Mouse (Mus musculus) CH12.LX (cell line): ENCODE results near the gene Ppp1r14d. TPM values are rescaled to one million over a fixed set of nuclear protein-coding genes. Genes with fewer than 3 reads are reported as not detected.

Experiments used
- DNase-seq: peaks from one replicate; pipeline ENCODE4 v3.0.0-alpha.2; 2013; ENCODE audit errors: extremely low read depth
- H3K27ac ChIP-seq: 2 replicates; pipeline ENCODE4 v1.5.1; 2012; ENCODE audit warnings: low read depth, mild to moderate bottlenecking, control low read depth, moderate library complexity; ENCODE audit not compliant: insufficient read depth
- H3K27me3 ChIP-seq: replicated peaks from 2 replicates; pipeline ENCODE3; 2012; ENCODE audit warnings: inconsistent platforms
- H3K36me3 ChIP-seq, 2 experiments: replicated peaks in 1 of 2; 2 replicates each; pipeline versions ENCODE3 to v1.6.1; 2012; ENCODE audit warnings: inconsistent platforms in 1 of 2, low read length in 1 of 2, mild to moderate bottlenecking in 1 of 2, mixed read lengths in 1 of 2, moderate library complexity in 1 of 2; ENCODE audit not compliant: control insufficient read depth in 1 of 2, insufficient read depth in 1 of 2
- H3K4me1 ChIP-seq, 2 experiments: 2 replicates each; pipeline ENCODE4 v1.6.1; 2012; ENCODE audit warnings: inconsistent platforms in 1 of 2, moderate library complexity in 1 of 2; ENCODE audit not compliant: insufficient read depth in 2 of 2, control insufficient read depth in 1 of 2
- H3K4me2 ChIP-seq: 2 replicates; pipeline ENCODE4 v1.6.1; 2012; ENCODE audit warnings: low read depth, mild to moderate bottlenecking, control low read depth; ENCODE audit not compliant: poor library complexity, insufficient read depth, severe bottlenecking
- H3K4me3 ChIP-seq, 3 experiments: fragments of 150-350 bp in 1 of 3; sonication (generic) in 1 of 3; replicated peaks in 1 of 3; 2 replicates each; pipeline versions ENCODE3 to v1.5.1; 2011 to 2012; ENCODE audit warnings: low read depth in 2 of 3, low read length in 2 of 3, mild to moderate bottlenecking in 2 of 3, moderate library complexity in 2 of 3, control low read depth in 1 of 3, improper control_type of control experiment in 1 of 3, inconsistent platforms in 1 of 3, mixed read lengths in 1 of 3; ENCODE audit not compliant: poor library complexity in 1 of 3
- H3K79me2 ChIP-seq: replicated peaks from 2 replicates; pipeline ENCODE4 v1.6.1; 2012; ENCODE audit warnings: mild to moderate bottlenecking, moderate library complexity; ENCODE audit not compliant: control insufficient read depth, poor library complexity, insufficient read depth, severe bottlenecking; ENCODE audit errors: extremely low read depth
- H3K9ac ChIP-seq: 2 replicates; pipeline ENCODE4 v1.6.1; 2012; ENCODE audit warnings: low read depth, mild to moderate bottlenecking, control low read depth, moderate library complexity; ENCODE audit not compliant: insufficient read depth
- H3K9me3 ChIP-seq: replicated peaks from 2 replicates; pipeline ENCODE3; 2012; ENCODE audit warnings: low read length, inconsistent platforms, mixed read lengths
- BHLHE40 ChIP-seq: IDR thresholded peaks from 2 replicates; pipeline ENCODE4 v1.6.1; 2011; ENCODE audit warnings: mild to moderate bottlenecking, low read depth, low read length, improper control_type of control experiment
- EP300 ChIP-seq: IDR thresholded peaks from 2 replicates; pipeline ENCODE4 v1.6.1; 2011; ENCODE audit warnings: low read length, improper control_type of control experiment
- GABPA ChIP-seq: IDR thresholded peaks from 2 replicates; pipeline ENCODE4 v1.6.1; 2012; ENCODE audit warnings: low read depth, low read length, improper control_type of control experiment, inconsistent platforms; ENCODE audit not compliant: insufficient replicate concordance
- JUND ChIP-seq: conservative IDR thresholded peaks from 2 replicates; pipeline ENCODE4 v1.6.1; 2011; ENCODE audit warnings: low read depth, low read length, improper control_type of control experiment
- dilution Hi-C: fragments of 300-500 bp; cut with MboI; formaldehyde crosslinking; loops from 2 replicates; pipeline ENCODE4 v1.14.3; 2020; ENCODE audit warnings: low sequenced_read_pairs; ENCODE audit not compliant: extremely low pct_unique_long_range_greater_than_20kb, extremely low pct_ligation_motif_present
- in situ Hi-C: fragments of 300-500 bp; cut with MboI; formaldehyde crosslinking; loops from 3 replicates; pipeline ENCODE4 v1.14.3; 2019; ENCODE audit warnings: low sequenced_read_pairs, low pct_ligation_motif_present, low pct_unique_long_range_greater_than_20kb, mixed read lengths
- polyA plus RNA-seq: library from polyadenylated mRNA; unstranded; fragments of >175 nt; gene quantifications from 2 replicates; pipeline ENCODE4 v1.2.1, GENCODE M21; 2012; ENCODE audit warnings: low read depth; ENCODE audit not compliant: insufficient read length
- total RNA-seq, 2 experiments: library from RNA; depleted of rRNA; stranded (reverse); fragments of 300-350 nt in 1 of 2; fragments of >200 nt in 1 of 2; gene quantifications; 2 replicates each; pipeline ENCODE4 v1.2.3; 2012 to 2014

Gene Ppp1r14d
- total and polyA plus RNA-seq, 3 experiments: not detected

DNA sequence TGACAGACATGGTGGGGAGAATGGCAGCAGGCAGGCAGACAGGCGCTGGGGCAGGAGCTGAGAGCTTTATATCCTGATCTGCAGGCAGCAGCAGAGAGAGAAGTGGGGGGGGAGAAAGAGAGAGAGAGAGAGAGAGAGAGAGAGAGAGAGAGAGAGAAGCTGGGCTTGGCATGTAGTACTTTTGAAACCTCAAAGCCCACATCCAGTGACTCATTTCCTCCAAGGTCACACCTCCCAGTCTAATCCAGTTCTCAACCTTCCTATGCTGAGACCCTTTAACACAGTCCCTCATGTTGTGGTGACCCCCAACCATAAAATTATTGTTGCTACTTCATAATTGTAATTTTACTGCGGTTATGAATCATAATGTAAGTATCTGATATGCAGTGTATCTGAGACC, 59.4 kb downstream of the Ppp1r14d start:
- Histone ChIP-seq H3K4me3 (no peak overlapping the region), H3K27ac (no peak overlapping the region), H3K9me3 (peaks cover 8% of the 10 kb centered on the region), H3K4me1 (peaks cover 33 to 73% of the 10 kb centered on the region in 2 experiments), H3K4me2 (no peak overlapping the region), H3K27me3 (peaks cover 10% of the 10 kb centered on the region), H3K9ac (no peak overlapping the region), H3K36me3 (peaks cover 0 to 6% of the 10 kb centered on the region in 2 experiments), H3K79me2 (no peaks in the 10 kb centered on the region)
- in situ Hi-C loops (no loop called here), dilution Hi-C loops (no loop called here)
- no peak for TF ChIP-seq GABPA
- TF ChIP-seq BHLHE40: 0 out of 2 replicates have a peak, but pooled peaks have one; percentile 5
- TF ChIP-seq JUND: peak; percentile 70
- peak; percentile 43; the same call in 1 of the 2 replicates for TF ChIP-seq EP300
- no peak for DNase-seq

Other genes starting within 250 kb of the Ppp1r14d start
- gene Ccdc32, start 200.5 kb downstream of the Ppp1r14d start, total RNA-seq (2012; rRNA removed): 11.7 and 13.9 TPM in 2 replicates
- gene Ccdc32, start 200.5 kb downstream of the Ppp1r14d start, total RNA-seq (2014; rRNA removed): 17.6 and 18.3 TPM in 2 replicates
- 11.5 and 11.8 TPM in 2 replicates for gene Ccdc32, start 200.5 kb downstream of the Ppp1r14d start, polyA plus RNA-seq
- 14.7 and 14.8 TPM in 2 replicates for gene Rpusd2, start 195.1 kb downstream of the Ppp1r14d start, total RNA-seq (2012; rRNA removed)
- gene Rpusd2, start 195.1 kb downstream of the Ppp1r14d start, total RNA-seq (2014; rRNA removed): 9.3 and 10.7 TPM in 2 replicates
- 12.3 and 13.7 TPM in 2 replicates for gene Rpusd2, start 195.1 kb downstream of the Ppp1r14d start, polyA plus RNA-seq
- gene Knl1, start 182.8 kb downstream of the Ppp1r14d start, total RNA-seq (2012; rRNA removed): 19.9 and 23.3 TPM in 2 replicates
- gene Knl1, start 182.8 kb downstream of the Ppp1r14d start, total RNA-seq (2014; rRNA removed): 23.8 and 29.6 TPM in 2 replicates
- gene Knl1, start 182.8 kb downstream of the Ppp1r14d start, polyA plus RNA-seq: 13.7 and 16.2 TPM in 2 replicates
- 40.5 and 45.0 TPM in 2 replicates for gene Rad51, start 117.1 kb downstream of the Ppp1r14d start, total RNA-seq (2012; rRNA removed)
- gene Rad51, start 117.1 kb downstream of the Ppp1r14d start, total RNA-seq (2014; rRNA removed): 16.1 and 18.6 TPM in 2 replicates
- gene Rad51, start 117.1 kb downstream of the Ppp1r14d start, polyA plus RNA-seq: 87.5 and 109 TPM in 2 replicates
- gene Rmdn3, start 72.9 kb downstream of the Ppp1r14d start, total RNA-seq (2012; rRNA removed): 49.9 and 52.0 TPM in 2 replicates
- 59.1 and 61.2 TPM in 2 replicates for gene Rmdn3, start 72.9 kb downstream of the Ppp1r14d start, total RNA-seq (2014; rRNA removed)
- gene Rmdn3, start 72.9 kb downstream of the Ppp1r14d start, polyA plus RNA-seq: 41.8 and 48.1 TPM in 2 replicates
- 9.5 and 18.2 TPM in 2 replicates for gene Gchfr, start 62.1 kb downstream of the Ppp1r14d start, total RNA-seq (2012; rRNA removed)
- 0.93 and 1.8 TPM in 2 replicates for gene Gchfr, start 62.1 kb downstream of the Ppp1r14d start, total RNA-seq (2014; rRNA removed)
- 1.1 and 2.7 TPM in 2 replicates for gene Gchfr, start 62.1 kb downstream of the Ppp1r14d start, polyA plus RNA-seq
- 4.7 and 9.2 TPM in 2 replicates for gene Gm14137, start 55.4 kb downstream of the Ppp1r14d start, total RNA-seq (2012; rRNA removed)
- 2.3 and 2.6 TPM in 2 replicates for gene Gm14137, start 55.4 kb downstream of the Ppp1r14d start, total RNA-seq (2014; rRNA removed)
- 3.3 and 3.4 TPM in 2 replicates for gene Gm14137, start 55.4 kb downstream of the Ppp1r14d start, polyA plus RNA-seq
- gene Zfyve19, start 21.3 kb downstream of the Ppp1r14d start, total RNA-seq (2012; rRNA removed): 38.2 and 38.7 TPM in 2 replicates
- gene Zfyve19, start 21.3 kb downstream of the Ppp1r14d start, total RNA-seq (2014; rRNA removed): 25.6 and 28.0 TPM in 2 replicates
- 39.9 and 45.2 TPM in 2 replicates for gene Zfyve19, start 21.3 kb downstream of the Ppp1r14d start, polyA plus RNA-seq
- gene Dnajc17, start 21.1 kb downstream of the Ppp1r14d start, total RNA-seq (2012; rRNA removed): 15.3 and 18.2 TPM in 2 replicates
- gene Dnajc17, start 21.1 kb downstream of the Ppp1r14d start, total RNA-seq (2014; rRNA removed): 19.6 and 19.8 TPM in 2 replicates
- 22.9 and 26.3 TPM in 2 replicates for gene Dnajc17, start 21.1 kb downstream of the Ppp1r14d start, polyA plus RNA-seq
- gene Spint1, start 7.5 kb upstream of the Ppp1r14d start, total RNA-seq (2012; rRNA removed): not detected in 2 replicates
- not detected in 2 replicates for gene Spint1, start 7.5 kb upstream of the Ppp1r14d start, total RNA-seq (2014; rRNA removed)
- not detected in 2 replicates for gene Spint1, start 7.5 kb upstream of the Ppp1r14d start, polyA plus RNA-seq
- gene Rhov, start 41.4 kb upstream of the Ppp1r14d start, total RNA-seq (2012; rRNA removed): 0.08 and 0.17 TPM in 2 replicates
- gene Rhov, start 41.4 kb upstream of the Ppp1r14d start, total RNA-seq (2014; rRNA removed): not detected in 2 replicates
- not detected in 2 replicates for gene Rhov, start 41.4 kb upstream of the Ppp1r14d start, polyA plus RNA-seq
- gene Vps18, start 58.8 kb upstream of the Ppp1r14d start, total RNA-seq (2012; rRNA removed): 14.8 and 15.4 TPM in 2 replicates
- gene Vps18, start 58.8 kb upstream of the Ppp1r14d start, total RNA-seq (2014; rRNA removed): 7.4 and 8.7 TPM in 2 replicates
- 15.8 and 17.9 TPM in 2 replicates for gene Vps18, start 58.8 kb upstream of the Ppp1r14d start, polyA plus RNA-seq
- 0.13 TPM in 1 of 2 replicates, not detected in the other for gene Dll4, start 95.9 kb upstream of the Ppp1r14d start, total RNA-seq (2012; rRNA removed)
- gene Dll4, start 95.9 kb upstream of the Ppp1r14d start, total RNA-seq (2014; rRNA removed): 0.12 TPM in 1 of 2 replicates, not detected in the other
- gene Dll4, start 95.9 kb upstream of the Ppp1r14d start, polyA plus RNA-seq: not detected in 2 replicates
- gene Chac1, start 121.3 kb upstream of the Ppp1r14d start, total RNA-seq (2012; rRNA removed): 47.5 and 95.6 TPM in 2 replicates
- 47.2 and 49.2 TPM in 2 replicates for gene Chac1, start 121.3 kb upstream of the Ppp1r14d start, total RNA-seq (2014; rRNA removed)
- 33.3 and 33.4 TPM in 2 replicates for gene Chac1, start 121.3 kb upstream of the Ppp1r14d start, polyA plus RNA-seq
- 11.4 and 13.5 TPM in 2 replicates for gene Ino80, start 247.8 kb upstream of the Ppp1r14d start, total RNA-seq (2012; rRNA removed)
- 10.6 and 10.9 TPM in 2 replicates for gene Ino80, start 247.8 kb upstream of the Ppp1r14d start, total RNA-seq (2014; rRNA removed)
- gene Ino80, start 247.8 kb upstream of the Ppp1r14d start, polyA plus RNA-seq: 17.8 TPM in 2 replicates